ENCODE assay signal across 11 mouse cellular contexts in genomic region chr12:80527727-80528389, GRCm38 (mm10). TPM values are rescaled to one million over a fixed set of nuclear protein-coding genes. Genes with fewer than 3 reads are reported as not detected.
DNase-seq lines count a peak whose midpoint lies in the region; ATAC-seq lines count a peak whose summit lies in the region.
"Had no signal": no experiment of that assay in that cellular context is flagged by ENCODE, and none has a peak within 500 bp of the region (broad histone marks: within the 10 kb centered on the region; RNA-seq: fewer than 3 reads in every experiment).

No protein-coding gene starts in this region.

- H3K9ac ChIP-seq in hindbrain, embryonic 11.5 days (ENCODE audit: low read depth, low read length): no peak overlapping the region
- no peak overlapping the region for H3K9ac ChIP-seq in intestine, embryonic 15.5 days
- H3K9ac ChIP-seq: heart, embryonic 12.5 days had no signal

- ATAC-seq in hindbrain, embryonic 11.5 days (ENCODE audit: low FRiP score): no peak
- ATAC-seq in intestine, embryonic 15.5 days: no peak

- no peaks in the 10 kb centered on the region for H3K27me3 ChIP-seq in hindbrain, embryonic 10.5 days (ENCODE audit: insufficient read depth, poor library complexity, severe bottlenecking)
- H3K27me3 ChIP-seq in hindbrain, embryonic 11.5 days (ENCODE audit: control insufficient read depth, insufficient read depth, low read length): no peaks in the 10 kb centered on the region
- no peaks in the 10 kb centered on the region for H3K27me3 ChIP-seq in intestine, embryonic 15.5 days (replicated peaks)

- no peaks in the 10 kb centered on the region for H3K9me3 ChIP-seq in hindbrain, embryonic 10.5 days
- H3K9me3 ChIP-seq in hindbrain, embryonic 11.5 days (ENCODE audit: control insufficient read depth, low read length): no peaks in the 10 kb centered on the region
- H3K9me3 ChIP-seq in intestine, embryonic 15.5 days: no peaks in the 10 kb centered on the region
- H3K9me3 ChIP-seq: heart, embryonic 12.5 days had no signal

- DNase-seq in hindbrain, embryonic 10.5 days (ENCODE audit: low spot score): no peak
- DNase-seq in hindbrain, embryonic 11.5 days (ENCODE audit: low spot score): no peak
- peak; percentile 10 for DNase-seq in gonadal fat pad, adult 2 months (ENCODE audit: low read depth)
- DNase-seq in left cerebral cortex, adult 9 months (ENCODE audit: low spot score in 2 of 2): peak; percentile 51 to 58
- DNase-seq in kidney, postnatal 14 days: no peak
- DNase-seq in adrenal gland, postnatal 25 days: no peak
- DNase-seq: cerebellum, adult 11 months had no signal

- H3K4me3 ChIP-seq in hindbrain, embryonic 10.5 days: no peak overlapping the region
- no peak overlapping the region for H3K4me3 ChIP-seq in hindbrain, embryonic 11.5 days (ENCODE audit: low read depth, low read length)
- H3K4me3 ChIP-seq in brown adipose tissue, adult 24 weeks (ENCODE audit: insufficient read depth, low read depth, low read length): no peak overlapping the region
- H3K4me3 ChIP-seq in intestine, embryonic 15.5 days (replicated peaks): no peak overlapping the region
- H3K4me3 ChIP-seq: heart, embryonic 12.5 days had no signal

- peak overlapping the region; percentile 10 for H3K27ac ChIP-seq in hindbrain, embryonic 10.5 days
- H3K27ac ChIP-seq in hindbrain, embryonic 11.5 days (ENCODE audit: low read depth, low read length): no peak overlapping the region
- H3K27ac ChIP-seq in brown adipose tissue, adult 24 weeks (replicated peaks; ENCODE audit: low read depth, low read length): 0 out of 2 replicates have a peak overlapping the region, but pooled peaks have one; percentile 3
- H3K27ac ChIP-seq in intestine, embryonic 15.5 days: no peak overlapping the region

- no peaks in the 10 kb centered on the region for H3K36me3 ChIP-seq in hindbrain, embryonic 10.5 days
- H3K36me3 ChIP-seq in hindbrain, embryonic 11.5 days (ENCODE audit: control insufficient read depth, insufficient read depth, low read length): no peaks in the 10 kb centered on the region
- no peaks in the 10 kb centered on the region for H3K36me3 ChIP-seq in intestine, embryonic 15.5 days
- H3K36me3 ChIP-seq: heart, embryonic 12.5 days had no signal

- 76% methylated on average over 5 of the region's 5 CpGs for WGBS in hindbrain, embryonic 10.5 days
- WGBS in hindbrain, embryonic 11.5 days: 80% methylated on average over 5 of the region's 5 CpGs
- WGBS in intestine, embryonic 15.5 days: 85% methylated on average over 5 of the region's 5 CpGs

- no peak overlapping the region for H3K4me2 ChIP-seq in hindbrain, embryonic 11.5 days (replicated peaks; ENCODE audit: low read depth, low read length)
- H3K4me2 ChIP-seq in intestine, embryonic 15.5 days (replicated peaks): no peak overlapping the region
- H3K4me2 ChIP-seq: heart, embryonic 12.5 days had no signal

- peaks cover 41% of the 10 kb centered on the region for H3K4me1 ChIP-seq in hindbrain, embryonic 10.5 days (replicated peaks)
- peaks cover 2% of the 10 kb centered on the region; the same call in 1 of the 2 replicates for H3K4me1 ChIP-seq in hindbrain, embryonic 11.5 days (replicated peaks; ENCODE audit: control insufficient read depth, insufficient read depth, low read length)
- peaks cover 7% of the 10 kb centered on the region; the same call in 1 of the 2 replicates for H3K4me1 ChIP-seq in brown adipose tissue, adult 24 weeks (ENCODE audit: control insufficient read depth, insufficient read depth, insufficient read length, low read length)
- H3K4me1 ChIP-seq in intestine, embryonic 15.5 days (replicated peaks): peaks cover 4% of the 10 kb centered on the region; the same call in 1 of the 2 replicates

RNA-seq across cellular contexts. Expression of gene Galnt16, which starts 9.8 kb away (rescaled TPM):
- polyA plus RNA-seq in hindbrain, embryonic 10.5 days (2016; fragmentation: Nextera tagmentation; extraction: Ambion mirVana): 17.7 and 18.9 TPM in 2 replicates
- 8.6 and 9.1 TPM in 2 replicates for polyA plus RNA-seq in hindbrain, embryonic 11.5 days (2014; fragmentation: Nextera tagmentation; extraction: Ambion mirVana)
- 3.1 and 4.1 TPM in 2 replicates for polyA plus RNA-seq in brown adipose tissue, adult 24 weeks (2012; ENCODE audit: insufficient read depth, insufficient read length, missing spikeins)
- polyA plus RNA-seq in gonadal fat pad, adult 2 months (2012; rRNA removed): 3.0 and 3.9 TPM in 2 replicates
- polyA plus RNA-seq in intestine, embryonic 15.5 days (2015; fragmentation: Nextera tagmentation; extraction: Ambion mirVana): 8.9 and 9.2 TPM in 2 replicates
- total RNA-seq in adrenal gland, postnatal 25 days (2021): 6.8 and 8.0 TPM in 2 replicates
- total RNA-seq: liver, adult 2 months had no signal

Comparison
In these comparisons a context has a peak if more than half of its experiments do, and no peak if none do; other contexts are left out.
1. H3K27ac ChIP-seq: peak in hindbrain, embryonic 10.5 days (single experiment) and brown adipose tissue, adult 24 weeks (single experiment); none in hindbrain, embryonic 11.5 days (single experiment) and intestine, embryonic 15.5 days (single experiment).
2. DNase-seq: peak in gonadal fat pad, adult 2 months (single experiment) and left cerebral cortex, adult 9 months (2 of 2); none in hindbrain, embryonic 10.5 days (single experiment), hindbrain, embryonic 11.5 days (single experiment), kidney, postnatal 14 days (single experiment) and adrenal gland, postnatal 25 days (single experiment).